Mouse (Mus musculus): ENCODE data around the gene Cables2. TPM values are rescaled to one million over a fixed set of nuclear protein-coding genes. Genes with fewer than 3 reads are reported as not detected.
A peak's percentile ranks its signal among the peaks of the same experiment; 100 is the strongest.

Gene Cables2
- polyA plus RNA-seq, 1 experiment from 2014 or later = 16.1 TPM

- Histone ChIP-seq H3K27ac (replicated peaks in 1 of 2; ENCODE audit: control insufficient read depth in 1 of 2, insufficient read depth in 1 of 2, low read depth in 2 of 2, low read length in 2 of 2) (no peak overlapping the region), H3K9ac (ENCODE audit: low read length) (0 out of 2 replicates have a peak overlapping the region, but pooled peaks have one; percentile 17), H3K27me3 (ENCODE audit: control insufficient read depth, insufficient read depth, low read length) (no peaks in the 10 kb centered on the region), H3K4me1 (ENCODE audit: control insufficient read depth in 2 of 2, insufficient read depth in 2 of 2, low read length in 2 of 2) (peaks cover 12 to 20% of the 10 kb centered on the region in 2 experiments), H3K36me3 (ENCODE audit: control insufficient read depth, insufficient read depth, low read length) (peaks cover 47% of the 10 kb centered on the region), H3K4me3 (ENCODE audit: control insufficient read depth in 1 of 2, insufficient read depth in 1 of 2, low read depth in 1 of 2, low read length in 2 of 2) (no peak overlapping the region), H3K9me3 (ENCODE audit: control insufficient read depth, low read length) (no peaks in the 10 kb centered on the region), H3K4me2 (ENCODE audit: low read length) (no peak overlapping the region)
- ATAC-seq (ENCODE audit: insufficient number of reproducible peaks, insufficient read depth, low FRiP score, low read depth) = no peak
- WGBS = 76% methylated on average over 7 of the region's 7 CpGs
These were observed 2.6 kb downstream of the Cables2 start for GRCm38 (mm10) chr2:180270537-180271255.

- no peaks in the 10 kb centered on the region for H3K27me3 ChIP-seq (ENCODE audit: control insufficient read depth, insufficient read depth, low read length)
- H3K36me3 ChIP-seq (ENCODE audit: control insufficient read depth, insufficient read depth, low read length) = peaks cover 57% of the 10 kb centered on the region
- no peaks in the 10 kb centered on the region for H3K9me3 ChIP-seq (ENCODE audit: control insufficient read depth, low read length)
- H3K4me1 ChIP-seq (ENCODE audit: control insufficient read depth in 2 of 2, insufficient read depth in 2 of 2, low read length in 2 of 2) = peaks cover 12 to 20% of the 10 kb centered on the region in 2 experiments
- ATAC-seq (ENCODE audit: insufficient number of reproducible peaks, insufficient read depth, low FRiP score, low read depth) = no peak
- WGBS = 91% methylated on average over 10 of the region's 10 CpGs
- H3K4me2 ChIP-seq (ENCODE audit: low read length) = no peak overlapping the region
- no peak overlapping the region for H3K27ac ChIP-seq (replicated peaks in 1 of 2; ENCODE audit: control insufficient read depth in 1 of 2, insufficient read depth in 1 of 2, low read depth in 2 of 2, low read length in 2 of 2)
- no peak overlapping the region for H3K9ac ChIP-seq (ENCODE audit: low read length)
- no peak overlapping the region for H3K4me3 ChIP-seq (ENCODE audit: control insufficient read depth in 1 of 2, insufficient read depth in 1 of 2, low read depth in 1 of 2, low read length in 2 of 2)
These were observed 4.0 kb downstream of the Cables2 start for GRCm38 (mm10) chr2:180269329-180269728.

DNA sequence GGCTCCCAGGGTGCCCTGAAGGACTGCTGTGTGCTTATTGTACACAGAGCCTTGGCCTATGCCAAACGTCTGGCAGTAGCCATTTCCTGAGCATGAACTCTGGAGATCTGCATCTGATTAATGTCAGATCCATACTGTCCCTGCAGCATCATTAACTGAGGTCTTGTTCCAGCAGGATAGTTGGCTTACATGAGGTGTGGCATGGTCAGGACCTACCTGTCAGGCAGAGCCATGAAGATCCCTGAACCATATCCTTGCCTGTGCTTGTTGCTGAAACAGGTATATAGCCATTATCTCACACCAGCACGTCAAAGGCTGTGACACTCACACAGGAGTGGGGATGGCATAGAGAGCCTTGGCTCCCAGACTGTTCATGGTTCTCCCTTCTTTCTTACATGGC is 5.3 kb downstream of the Cables2 start:
- no peak overlapping the region for H3K27ac ChIP-seq (replicated peaks in 1 of 2; ENCODE audit: control insufficient read depth in 1 of 2, insufficient read depth in 1 of 2, low read depth in 2 of 2, low read length in 2 of 2)
- H3K36me3 ChIP-seq (ENCODE audit: control insufficient read depth, insufficient read depth, low read length) = peaks cover 71% of the 10 kb centered on the region
- H3K27me3 ChIP-seq (ENCODE audit: control insufficient read depth, insufficient read depth, low read length) = no peaks in the 10 kb centered on the region
- H3K9me3 ChIP-seq (ENCODE audit: control insufficient read depth, low read length) = no peaks in the 10 kb centered on the region
- H3K4me1 ChIP-seq (ENCODE audit: control insufficient read depth in 2 of 2, insufficient read depth in 2 of 2, low read length in 2 of 2) = peaks cover 8 to 16% of the 10 kb centered on the region in 2 experiments; a peak in 3 of 4 replicates
- 59% methylated on average over 2 of the region's 2 CpGs for WGBS
- H3K9ac ChIP-seq (ENCODE audit: low read length) = no peak overlapping the region
- no peak overlapping the region for H3K4me3 ChIP-seq (ENCODE audit: control insufficient read depth in 1 of 2, insufficient read depth in 1 of 2, low read depth in 1 of 2, low read length in 2 of 2)
- no peak for ATAC-seq (ENCODE audit: insufficient number of reproducible peaks, insufficient read depth, low FRiP score, low read depth)
- H3K4me2 ChIP-seq (ENCODE audit: low read length) = no peak overlapping the region

DNA sequence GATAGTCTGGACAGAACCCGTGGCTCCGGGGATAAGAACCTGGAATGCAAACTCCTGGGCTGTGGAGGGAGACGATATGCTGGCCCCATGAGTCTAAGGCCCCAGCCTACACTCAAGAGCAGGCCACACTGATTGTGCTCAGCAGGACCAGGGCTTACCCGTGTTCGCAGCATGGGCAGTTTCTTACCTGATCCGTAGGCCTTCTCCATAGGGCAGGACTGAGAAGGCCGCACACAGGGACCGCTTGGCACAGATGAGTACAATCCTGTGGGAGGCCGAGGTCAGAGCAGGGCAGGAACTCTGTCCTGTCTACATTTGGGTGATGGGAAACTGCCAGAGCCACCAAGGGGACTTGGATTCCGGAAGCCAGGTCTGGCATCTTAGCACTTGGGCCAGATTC is 10.4 kb downstream of the Cables2 start:
- WGBS = 62% methylated on average over 10 of the region's 10 CpGs
- H3K27me3 ChIP-seq (ENCODE audit: control insufficient read depth, insufficient read depth, low read length) = no peaks in the 10 kb centered on the region
- H3K36me3 ChIP-seq (ENCODE audit: control insufficient read depth, insufficient read depth, low read length) = peaks cover 94% of the 10 kb centered on the region
- no peaks in the 10 kb centered on the region for H3K9me3 ChIP-seq (ENCODE audit: control insufficient read depth, low read length)
- peak overlapping the region in 1 of 2 experiments; percentile 6; a peak in 3 of 4 replicates for H3K27ac ChIP-seq (replicated peaks in 1 of 2; ENCODE audit: control insufficient read depth in 1 of 2, insufficient read depth in 1 of 2, low read depth in 2 of 2, low read length in 2 of 2)
- no peak overlapping the region for H3K4me3 ChIP-seq (ENCODE audit: control insufficient read depth in 1 of 2, insufficient read depth in 1 of 2, low read depth in 1 of 2, low read length in 2 of 2)
- ATAC-seq (ENCODE audit: insufficient number of reproducible peaks, insufficient read depth, low FRiP score, low read depth) = 0 out of 2 replicates have a peak, but pooled peaks have one; percentile 8
- H3K9ac ChIP-seq (ENCODE audit: low read length) = no peak overlapping the region
- H3K4me2 ChIP-seq (ENCODE audit: low read length) = no peak overlapping the region
- peaks cover 5 to 11% of the 10 kb centered on the region in 2 experiments; a peak in 3 of 4 replicates for H3K4me1 ChIP-seq (ENCODE audit: control insufficient read depth in 2 of 2, insufficient read depth in 2 of 2, low read length in 2 of 2)

DNA sequence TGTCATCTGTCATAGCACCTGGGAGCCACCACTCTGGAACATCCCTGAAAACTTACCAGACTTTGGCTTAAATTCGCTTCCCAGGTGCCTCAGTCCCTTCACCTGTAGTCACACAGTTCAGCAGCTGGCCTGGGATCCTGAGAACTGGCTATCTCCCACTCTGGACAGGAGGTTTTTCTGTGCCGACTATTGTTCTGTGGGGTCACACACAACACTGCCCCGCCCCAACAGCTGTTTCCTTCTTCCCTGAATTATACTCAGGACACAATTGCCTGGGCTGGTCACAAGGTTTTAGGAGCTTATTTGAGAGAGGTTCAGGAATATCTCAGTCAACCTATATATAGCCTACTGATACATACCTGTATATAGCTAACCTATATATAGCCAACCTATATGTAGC is 10.9 kb downstream of the Cables2 start:
- WGBS = 66% methylated on average over 3 of the region's 3 CpGs
- Histone ChIP-seq H3K27me3 (ENCODE audit: control insufficient read depth, insufficient read depth, low read length) (no peaks in the 10 kb centered on the region), H3K27ac (replicated peaks in 1 of 2; ENCODE audit: control insufficient read depth in 1 of 2, insufficient read depth in 1 of 2, low read depth in 2 of 2, low read length in 2 of 2) (peak overlapping the region in 1 of 2 experiments; percentile 27; a peak in 2 of 4 replicates), H3K4me3 (ENCODE audit: control insufficient read depth in 1 of 2, insufficient read depth in 1 of 2, low read depth in 1 of 2, low read length in 2 of 2) (no peak overlapping the region), H3K4me1 (ENCODE audit: control insufficient read depth in 2 of 2, insufficient read depth in 2 of 2, low read length in 2 of 2) (peaks cover 6 to 12% of the 10 kb centered on the region in 2 experiments; a peak in 3 of 4 replicates), H3K36me3 (ENCODE audit: control insufficient read depth, insufficient read depth, low read length) (peaks cover 89% of the 10 kb centered on the region), H3K9me3 (ENCODE audit: control insufficient read depth, low read length) (no peaks in the 10 kb centered on the region), H3K9ac (ENCODE audit: low read length) (no peak overlapping the region), H3K4me2 (ENCODE audit: low read length) (no peak overlapping the region)
- ATAC-seq (ENCODE audit: insufficient number of reproducible peaks, insufficient read depth, low FRiP score, low read depth) = no peak

DNA sequence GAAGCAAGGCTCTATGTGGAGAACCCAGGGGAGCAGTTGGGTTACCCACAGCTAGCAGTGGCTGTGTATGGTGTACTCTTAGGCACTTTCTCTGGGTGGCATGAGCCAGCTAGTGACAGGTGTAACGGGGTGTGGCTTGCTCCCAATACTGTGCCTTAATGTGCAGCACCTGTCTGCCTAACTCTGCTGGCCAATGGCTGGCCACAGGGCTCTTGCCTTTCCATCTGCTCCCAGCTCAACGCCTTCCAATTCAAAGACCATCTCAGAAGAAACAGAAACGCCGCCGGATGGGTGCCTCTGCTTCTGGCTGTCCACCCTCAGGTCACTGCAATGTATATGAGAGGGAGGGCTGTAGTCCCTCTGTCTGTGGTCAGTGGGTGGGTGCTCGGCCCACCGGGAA is 11.4 kb downstream of the Cables2 start:
- ATAC-seq (ENCODE audit: insufficient number of reproducible peaks, insufficient read depth, low FRiP score, low read depth) = no peak
- 88% methylated on average over 7 of the region's 7 CpGs for WGBS
- peaks cover 6 to 12% of the 10 kb centered on the region in 2 experiments; a peak in 3 of 4 replicates for H3K4me1 ChIP-seq (ENCODE audit: control insufficient read depth in 2 of 2, insufficient read depth in 2 of 2, low read length in 2 of 2)
- H3K4me3 ChIP-seq (ENCODE audit: control insufficient read depth in 1 of 2, insufficient read depth in 1 of 2, low read depth in 1 of 2, low read length in 2 of 2) = no peak overlapping the region
- H3K27ac ChIP-seq (replicated peaks in 1 of 2; ENCODE audit: control insufficient read depth in 1 of 2, insufficient read depth in 1 of 2, low read depth in 2 of 2, low read length in 2 of 2) = peak overlapping the region in 1 of 2 experiments; percentile 27; a peak in 1 of 4 replicates
- H3K9me3 ChIP-seq (ENCODE audit: control insufficient read depth, low read length) = no peaks in the 10 kb centered on the region
- peaks cover 85% of the 10 kb centered on the region for H3K36me3 ChIP-seq (ENCODE audit: control insufficient read depth, insufficient read depth, low read length)
- no peaks in the 10 kb centered on the region for H3K27me3 ChIP-seq (ENCODE audit: control insufficient read depth, insufficient read depth, low read length)
- no peak overlapping the region for H3K9ac ChIP-seq (ENCODE audit: low read length)
- no peak overlapping the region for H3K4me2 ChIP-seq (ENCODE audit: low read length)

DNA sequence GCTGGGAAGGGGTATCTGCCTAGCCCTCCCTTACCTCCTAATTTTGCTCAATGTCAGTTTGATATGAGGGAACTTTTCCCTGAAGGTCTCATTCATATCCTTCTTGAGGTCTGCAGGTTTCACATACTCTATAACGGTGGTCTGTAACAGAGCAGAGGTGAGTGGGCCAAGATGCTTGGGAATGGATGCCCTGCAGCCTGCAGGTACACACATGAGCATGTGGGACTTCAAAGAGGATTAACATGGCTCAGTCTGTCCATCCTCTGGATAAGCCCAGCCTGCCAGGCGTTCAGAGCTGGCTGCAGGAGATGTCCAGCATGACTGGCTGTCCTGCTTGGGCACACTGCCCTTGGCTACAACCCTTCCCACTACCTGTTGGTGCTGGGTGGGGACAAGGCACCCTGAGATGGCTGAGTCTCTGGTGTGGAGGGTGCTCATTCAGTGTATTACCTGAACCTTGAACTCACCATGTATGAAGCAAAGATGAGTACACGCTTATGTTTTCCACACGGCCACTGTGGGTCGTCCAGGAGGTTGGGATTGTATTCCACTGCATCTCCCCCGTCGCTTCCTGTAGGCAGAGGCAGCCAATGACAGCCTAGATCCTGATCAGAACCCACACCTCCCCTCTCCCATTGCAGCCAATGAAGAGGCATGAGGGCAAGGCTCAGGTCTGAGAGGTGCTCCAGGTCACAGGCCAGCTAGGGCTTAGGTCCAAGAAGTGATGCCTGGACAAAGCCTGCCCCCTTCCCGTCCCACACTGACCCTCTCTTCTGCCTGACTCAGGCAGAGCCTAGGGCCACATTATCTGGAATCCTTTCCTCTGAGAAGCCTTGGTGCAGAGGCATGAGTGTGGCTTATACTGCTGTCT is 12.5 kb downstream of the Cables2 start:
- H3K4me3 ChIP-seq (ENCODE audit: control insufficient read depth in 1 of 2, insufficient read depth in 1 of 2, low read depth in 1 of 2, low read length in 2 of 2) = no peak overlapping the region
- no peaks in the 10 kb centered on the region for H3K9me3 ChIP-seq (ENCODE audit: control insufficient read depth, low read length)
- H3K27ac ChIP-seq (replicated peaks in 1 of 2; ENCODE audit: control insufficient read depth in 1 of 2, insufficient read depth in 1 of 2, low read depth in 2 of 2, low read length in 2 of 2) = no peak overlapping the region
- no peak overlapping the region for H3K4me2 ChIP-seq (ENCODE audit: low read length)
- H3K36me3 ChIP-seq (ENCODE audit: control insufficient read depth, insufficient read depth, low read length) = peaks cover 74% of the 10 kb centered on the region
- H3K27me3 ChIP-seq (ENCODE audit: control insufficient read depth, insufficient read depth, low read length) = no peaks in the 10 kb centered on the region
- 64% methylated on average over 8 of the region's 8 CpGs for WGBS
- no peak for ATAC-seq (ENCODE audit: insufficient number of reproducible peaks, insufficient read depth, low FRiP score, low read depth)
- no peak overlapping the region for H3K9ac ChIP-seq (ENCODE audit: low read length)
- H3K4me1 ChIP-seq (ENCODE audit: control insufficient read depth in 2 of 2, insufficient read depth in 2 of 2, low read length in 2 of 2) = peaks cover 8 to 15% of the 10 kb centered on the region in 2 experiments; a peak in 3 of 4 replicates
